Mouse (Mus musculus) limb, embryonic 15.5 days (tissue): ENCODE measurements around the gene Phf11c. TPM values are rescaled to one million over a fixed set of nuclear protein-coding genes. Genes with fewer than 3 reads are reported as not detected.
"Not testable (repeated sequence)": the region's sequence is repeated elsewhere in the genome, so short reads cannot be mapped to it uniquely, and the experiment has no call there.

Experiments used
- ATAC-seq: fragments of 200-750 bp; cut with Nextera tagmentation; 2 replicates; pipeline ENCODE4 v1.8.0; 2017; ENCODE audit warnings: low read depth, moderate TSS enrichment; ENCODE audit not compliant: insufficient number of reproducible peaks, low FRiP score, low TSS enrichment
- H3K27ac ChIP-seq: fragments of 300-500 bp; sonication (generic); 2 replicates; pipeline ENCODE4 v1.5.1; 2015; ENCODE audit warnings: moderate library complexity, mild to moderate bottlenecking, inconsistent platforms
- H3K27me3 ChIP-seq: fragments of 300-500 bp; sonication (generic); 2 replicates; pipeline ENCODE4 v1.6.1; 2015; ENCODE audit warnings: inconsistent platforms
- H3K36me3 ChIP-seq: fragments of 300-500 bp; sonication (generic); 2 replicates; pipeline ENCODE4 v1.6.1; 2015; ENCODE audit warnings: inconsistent platforms
- H3K4me1 ChIP-seq: fragments of 300-500 bp; sonication (generic); 2 replicates; pipeline ENCODE4 v1.6.1; 2015; ENCODE audit warnings: inconsistent platforms
- H3K4me2 ChIP-seq: fragments of 300-500 bp; sonication (generic); 2 replicates; pipeline ENCODE4 v1.6.1; 2015; ENCODE audit warnings: mild to moderate bottlenecking, inconsistent platforms
- H3K4me3 ChIP-seq: fragments of 300-500 bp; sonication (generic); 2 replicates; pipeline ENCODE4 v1.5.1; 2015; ENCODE audit warnings: mild to moderate bottlenecking, inconsistent platforms
- H3K9ac ChIP-seq: fragments of 300-500 bp; sonication (generic); 2 replicates; pipeline ENCODE4 v1.6.1; 2015; ENCODE audit warnings: inconsistent platforms
- H3K9me3 ChIP-seq: fragments of 300-500 bp; sonication (generic); 2 replicates; pipeline ENCODE4 v1.6.1; 2016; ENCODE audit warnings: inconsistent platforms
- WGBS: fragments of 180-500 bp; shearing (Covaris S2); methylation state at CpG from one replicate; pipeline ENCODE4 v1.1.7; 2015; 5-methylcytosine and 5-hydroxymethylcytosine counted together
- polyA plus RNA-seq: library from polyadenylated mRNA; unstranded; fragments of >200 nt; fragmentation: Nextera tagmentation; extraction: Ambion mirVana; gene quantifications from 2 replicates; pipeline ENCODE4 v1.2.1, GENCODE M21; 2015

The Phf11c gene
- polyA plus RNA-seq, 1 experiment from 2014 or later: 0.54 TPM

- H3K4me3 ChIP-seq: no peak overlapping the region
- H3K27ac ChIP-seq: no peak overlapping the region
- H3K27me3 ChIP-seq: no peaks in the 10 kb centered on the region
- no peaks in the 10 kb centered on the region for H3K9me3 ChIP-seq
- no peak overlapping the region for H3K9ac ChIP-seq
- no peak for ATAC-seq
- no peak overlapping the region for H3K4me2 ChIP-seq
- H3K4me1 ChIP-seq: no peaks in the 10 kb centered on the region
- WGBS: 76% methylated on average over 2 of the region's 2 CpGs
- H3K36me3 ChIP-seq: no peaks in the 10 kb centered on the region
These were observed 1.8 kb upstream of the Phf11c start for GRCm38 (mm10) chr14:59396999-59397398.

- ATAC-seq, H3K4me3 ChIP-seq: not testable (repeated sequence)
- 61% methylated on average over 4 of the region's 4 CpGs for WGBS
These were observed 5.0 kb downstream of the Phf11c start for GRCm38 (mm10) chr14:59390181-59390580.

GRCm38 (mm10) chr14:59389532-59389931 is 5.6 kb downstream of the Phf11c start:
- no peaks in the 10 kb centered on the region for H3K36me3 ChIP-seq
- 70% methylated on average over 1 of the region's 1 CpGs for WGBS
- no peak for ATAC-seq

More at GRCm38 (mm10) chr14:59390181-59390580, 5.0 kb downstream of the Phf11c start:
- not testable (repeated sequence) for H3K27me3 ChIP-seq, H3K4me2 ChIP-seq, H3K9me3 ChIP-seq, H3K27ac ChIP-seq, H3K36me3 ChIP-seq, H3K4me1 ChIP-seq, H3K9ac ChIP-seq

GRCm38 (mm10) chr14:59370348-59371068 is 24.7 kb downstream of the Phf11c start:
- Histone ChIP-seq H3K36me3 (no peaks in the 10 kb centered on the region), H3K9me3 (no peaks in the 10 kb centered on the region), H3K4me1 (0 out of 2 replicates have a peak, but pooled peaks cover 3% of the 10 kb centered on the region), H3K27me3 (no peaks in the 10 kb centered on the region), H3K4me2 (no peak overlapping the region), H3K4me3 (no peak overlapping the region), H3K9ac (no peak overlapping the region), H3K27ac (no peak overlapping the region)
- 93% methylated on average over 25 of the region's 25 CpGs for WGBS
- ATAC-seq: no peak

More at GRCm38 (mm10) chr14:59389532-59389931, 5.6 kb downstream of the Phf11c start:
- H3K27ac ChIP-seq: no peak overlapping the region
- H3K4me2 ChIP-seq: no peak overlapping the region
- H3K9ac ChIP-seq: no peak overlapping the region
- H3K4me1 ChIP-seq: no peaks in the 10 kb centered on the region
- H3K27me3 ChIP-seq: no peaks in the 10 kb centered on the region
- no peak overlapping the region for H3K4me3 ChIP-seq
- H3K9me3 ChIP-seq: no peaks in the 10 kb centered on the region

- Histone ChIP-seq H3K4me2 (no peak overlapping the region), H3K9me3 (no peaks in the 10 kb centered on the region), H3K27ac (no peak overlapping the region), H3K9ac (no peak overlapping the region), H3K4me1 (0 out of 2 replicates have a peak, but pooled peaks cover 3% of the 10 kb centered on the region), H3K36me3 (no peaks in the 10 kb centered on the region), H3K27me3 (no peaks in the 10 kb centered on the region), H3K4me3 (no peak overlapping the region)
- ATAC-seq: no peak
- 65% methylated on average over 8 of the region's 8 CpGs for WGBS
These were observed 28.6 kb downstream of the Phf11c start for GRCm38 (mm10) chr14:59366386-59367105.

GRCm38 (mm10) chr14:59365244-59365644 is 29.9 kb downstream of the Phf11c start, which contains the start of gene Phf11d:
TSS of gene Phf11d (minus strand) at chr14:59365470.
- H3K4me3 ChIP-seq: no peak within 1 kb of the TSS
- 35% methylated on average over 6 of the region's 6 CpGs for WGBS
- ATAC-seq: no peak
- H3K27me3 ChIP-seq: no peaks in the 10 kb centered on the region
- H3K4me2 ChIP-seq: no peak within 1 kb of the TSS
- H3K9me3 ChIP-seq: no peaks in the 10 kb centered on the region
- H3K9ac ChIP-seq: no peak within 1 kb of the TSS
- peak within 1 kb of the TSS; percentile 40 for H3K27ac ChIP-seq
- no peaks in the 10 kb centered on the region for H3K36me3 ChIP-seq
- 0 out of 2 replicates have a peak, but pooled peaks cover 3% of the 10 kb centered on the region for H3K4me1 ChIP-seq

- not testable (repeated sequence) for H3K9me3 ChIP-seq, ATAC-seq, H3K4me2 ChIP-seq, H3K27ac ChIP-seq, H3K27me3 ChIP-seq, H3K36me3 ChIP-seq, H3K4me3 ChIP-seq, H3K9ac ChIP-seq, H3K4me1 ChIP-seq
- 76% methylated on average over 1 of the region's 1 CpGs for WGBS
These were observed 54.0 kb downstream of the Phf11c start, which contains the start of gene Phf11b for GRCm38 (mm10) chr14:59341189-59341588. TSS of gene Phf11b (minus strand) at chr14:59341351.

- H3K4me2 ChIP-seq: no peak overlapping the region
- ATAC-seq: no peak
- no peaks in the 10 kb centered on the region for H3K36me3 ChIP-seq
- WGBS: 68% methylated on average over 1 of the region's 1 CpGs
- H3K27me3 ChIP-seq: no peaks in the 10 kb centered on the region
- no peaks in the 10 kb centered on the region for H3K4me1 ChIP-seq
- H3K9ac ChIP-seq: no peak overlapping the region
- no peak overlapping the region for H3K27ac ChIP-seq
- H3K9me3 ChIP-seq: no peaks in the 10 kb centered on the region
- no peak overlapping the region for H3K4me3 ChIP-seq
These were observed 55.6 kb downstream of the Phf11c start for GRCm38 (mm10) chr14:59339541-59339940.

- H3K4me2 ChIP-seq, H3K27ac ChIP-seq, ATAC-seq, H3K4me3 ChIP-seq, H3K36me3 ChIP-seq, H3K27me3 ChIP-seq, H3K4me1 ChIP-seq, H3K9me3 ChIP-seq, H3K9ac ChIP-seq: not testable (repeated sequence)
- 87% methylated on average over 3 of the region's 3 CpGs for WGBS
These were observed 59.1 kb downstream of the Phf11c start for GRCm38 (mm10) chr14:59336056-59336455.

Other genes with a start within 250 kb of the Phf11c start
- gene Gm5142, start 216.6 kb downstream of the Phf11c start, polyA plus RNA-seq: not detected in 2 replicates
- gene Rcbtb1, start 194.2 kb downstream of the Phf11c start, polyA plus RNA-seq: 40.4 and 42.6 TPM in 2 replicates
- not detected in 2 replicates for gene Gm6904, start 135.2 kb downstream of the Phf11c start, polyA plus RNA-seq
- not detected in 2 replicates for gene Phf11a, start 97.9 kb downstream of the Phf11c start, polyA plus RNA-seq
- 0.51 and 0.74 TPM in 2 replicates for gene Phf11b, start 54.0 kb downstream of the Phf11c start, polyA plus RNA-seq
- 1.5 and 2.4 TPM in 2 replicates for gene Phf11d, start 29.9 kb downstream of the Phf11c start, polyA plus RNA-seq
- 8.5 and 8.9 TPM in 2 replicates for gene Setdb2, start 45.5 kb upstream of the Phf11c start, polyA plus RNA-seq
- 41.0 and 44.5 TPM in 2 replicates for gene Cab39l, start 45.6 kb upstream of the Phf11c start, polyA plus RNA-seq
- gene Cdadc1, start 202.6 kb upstream of the Phf11c start, polyA plus RNA-seq: 33.6 and 34.3 TPM in 2 replicates
- gene Shisa2, start 229.9 kb upstream of the Phf11c start, polyA plus RNA-seq: 24.1 and 27.6 TPM in 2 replicates